Mouse (Mus musculus) MEL (cell line): Measurements from ENCODE around the gene Bpifa2. TPM values are rescaled to one million over a fixed set of nuclear protein-coding genes. Genes with fewer than 3 reads are reported as not detected.

Source experiments
- DNase-seq: peaks from one replicate; pipeline ENCODE4 v3.0.0; 2011; ENCODE audit warnings: low read depth, low spot score
- H3K27ac ChIP-seq: 2 replicates; pipeline ENCODE4 v1.5.1; 2012; ENCODE audit warnings: low read depth, mild to moderate bottlenecking, control low read depth, low read length, moderate library complexity; ENCODE audit not compliant: control insufficient read depth
- H3K27me3 ChIP-seq, 2 experiments: fragments of 150-350 bp in 1 of 2; sonication (generic) in 1 of 2; 2 replicates each; pipeline ENCODE4 v1.6.1; 2012; ENCODE audit warnings: low read length in 2 of 2, mild to moderate bottlenecking in 2 of 2, improper control_type of control experiment in 1 of 2, moderate library complexity in 1 of 2; ENCODE audit not compliant: insufficient read depth in 2 of 2, control insufficient read depth in 1 of 2
- H3K36me3 ChIP-seq, 2 experiments: 2 replicates each; pipeline ENCODE4 v1.6.1; 2012 to 2014; ENCODE audit warnings: low read length in 2 of 2, improper control_type of control experiment in 1 of 2, inconsistent platforms in 1 of 2, mild to moderate bottlenecking in 1 of 2; ENCODE audit not compliant: insufficient read depth in 2 of 2, control insufficient read depth in 1 of 2
- H3K4me1 ChIP-seq, 2 experiments: fragments of 150-350 bp in 1 of 2; sonication (generic) in 1 of 2; 2 replicates each; pipeline ENCODE4 v1.6.1; 2012; ENCODE audit warnings: low read length in 2 of 2, improper control_type of control experiment in 1 of 2, mild to moderate bottlenecking in 1 of 2; ENCODE audit not compliant: insufficient read depth in 2 of 2, control insufficient read depth in 1 of 2
- H3K4me3 ChIP-seq, 2 experiments: fragments of 150-350 bp in 1 of 2; sonication (generic) in 1 of 2; 2 replicates each; pipeline ENCODE4 v1.5.1; 2012; ENCODE audit warnings: low read depth in 2 of 2, low read length in 2 of 2, mild to moderate bottlenecking in 2 of 2, moderate library complexity in 2 of 2, control low read depth in 1 of 2, improper control_type of control experiment in 1 of 2; ENCODE audit not compliant: control insufficient read depth in 1 of 2, insufficient read depth in 1 of 2
- H3K79me2 ChIP-seq: 2 replicates; pipeline ENCODE4 v1.6.1; 2012; ENCODE audit warnings: mild to moderate bottlenecking, low read length, moderate library complexity; ENCODE audit not compliant: control insufficient read depth, poor library complexity, insufficient read depth
- H3K9ac ChIP-seq: 2 replicates; pipeline ENCODE4 v1.6.1; 2012; ENCODE audit warnings: low read depth, mild to moderate bottlenecking, control low read depth, low read length, moderate library complexity; ENCODE audit not compliant: control insufficient read depth, poor library complexity, severe bottlenecking
- H3K9me3 ChIP-seq: fragments of 150-350 bp; sonication (generic); replicated peaks from 2 replicates; pipeline ENCODE4 v1.6.1; 2012; ENCODE audit warnings: mild to moderate bottlenecking, low read length, improper control_type of control experiment, moderate library complexity; ENCODE audit not compliant: insufficient read depth
- CTCF ChIP-seq, 3 experiments: IDR thresholded peaks in 2 of 3; conservative IDR thresholded peaks in 1 of 3; 2 replicates each; pipeline ENCODE4 v1.5.1; 2011 to 2012; ENCODE audit warnings: low read length in 3 of 3, low read depth in 2 of 3, mild to moderate bottlenecking in 2 of 3, improper control_type of control experiment in 1 of 3, inconsistent platforms in 1 of 3, mixed read lengths in 1 of 3, moderate library complexity in 1 of 3; ENCODE audit not compliant: control insufficient read depth in 1 of 3, insufficient read depth in 1 of 3, poor library complexity in 1 of 3, severe bottlenecking in 1 of 3
- ELF1 ChIP-seq: IDR thresholded peaks from 2 replicates; pipeline ENCODE4 v1.6.1; 2014; ENCODE audit warnings: low read depth, mild to moderate bottlenecking, inconsistent platforms, low read length, improper control_type of control experiment, moderate library complexity
- EP300 ChIP-seq, 2 experiments: IDR thresholded peaks; 2 replicates each; pipeline ENCODE4 v1.6.1; 2011; ENCODE audit warnings: improper control_type of control experiment in 2 of 2, low read length in 2 of 2, low read depth in 1 of 2, mild to moderate bottlenecking in 1 of 2
- ETS1 ChIP-seq: IDR thresholded peaks from 2 replicates; pipeline ENCODE4 v1.6.1; 2012; ENCODE audit warnings: low read depth, mild to moderate bottlenecking, inconsistent platforms, low read length, improper control_type of control experiment, moderate library complexity
- GABPA ChIP-seq: IDR thresholded peaks from 2 replicates; pipeline ENCODE4 v1.6.1; 2012; ENCODE audit warnings: low read depth, mild to moderate bottlenecking, inconsistent platforms, low read length, improper control_type of control experiment, moderate library complexity
- MAZ ChIP-seq: IDR thresholded peaks from 2 replicates; pipeline ENCODE4 v1.6.1; 2012; ENCODE audit warnings: low read depth, mild to moderate bottlenecking, inconsistent platforms, low read length, improper control_type of control experiment
- MXI1 ChIP-seq: IDR thresholded peaks from 2 replicates; pipeline ENCODE4 v1.6.1; 2011; ENCODE audit warnings: mild to moderate bottlenecking, low read depth, low read length, improper control_type of control experiment
- RAD21 ChIP-seq: IDR thresholded peaks from 2 replicates; pipeline ENCODE4 v1.6.1; 2011; ENCODE audit warnings: mild to moderate bottlenecking, low read depth, low read length, improper control_type of control experiment
- RCOR1 ChIP-seq: IDR thresholded peaks from 2 replicates; pipeline ENCODE4 v1.6.1; 2012; ENCODE audit warnings: low read depth, mild to moderate bottlenecking, inconsistent platforms, low read length, improper control_type of control experiment
- TBP ChIP-seq: IDR thresholded peaks from 2 replicates; pipeline ENCODE4 v1.8.0; 2011; ENCODE audit warnings: low read depth, low read length, improper control_type of control experiment
- polyA plus RNA-seq, 2 experiments: library from polyadenylated mRNA; stranded (reverse) in 1 of 2; unstranded in 1 of 2; fragments of >175 nt in 1 of 2; fragments of >200 nt in 1 of 2; gene quantifications; 2 replicates each; pipeline versions ENCODE4 v1.2.1 to v1.2.4; 2012; ENCODE audit warnings: low replicate concordance in 2 of 2, low read depth in 1 of 2; ENCODE audit not compliant: insufficient read length in 2 of 2, insufficient read depth in 1 of 2, missing spikeins in 1 of 2
- total RNA-seq: library from RNA; depleted of rRNA; stranded (reverse); fragments of 300-350 nt; gene quantifications from 2 replicates; pipeline ENCODE4 v1.2.3, GENCODE M21; 2012; rRNA removed

The Bpifa2 gene
- total and polyA plus RNA-seq, 3 experiments = not detected

DNA sequence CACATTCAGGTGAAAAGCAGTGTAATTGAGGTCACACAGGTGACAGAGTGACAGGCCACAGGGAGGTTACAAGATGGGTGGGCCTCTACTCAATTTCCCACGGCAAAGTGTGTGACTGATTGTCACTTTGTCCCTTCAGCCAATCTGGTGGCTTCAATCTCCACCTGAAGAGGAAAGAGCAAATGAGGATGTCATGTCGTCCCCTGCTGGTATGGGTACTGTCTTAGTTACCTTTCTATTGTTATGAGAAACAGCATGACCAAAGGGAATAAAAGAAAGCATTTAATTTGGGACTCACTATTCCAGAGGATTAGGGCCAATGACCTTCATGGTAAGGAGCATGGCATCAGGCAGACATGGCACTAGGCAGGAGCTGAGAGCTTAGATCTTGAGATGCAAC is 50.6 kb downstream of the Bpifa2 start:
- no peaks in the 10 kb centered on the region for H3K9me3 ChIP-seq
- TF ChIP-seq TBP (no peak), RAD21 (no peak), CTCF (IDR thresholded peaks at IDR 0.05 in 2 of 3, conservative IDR thresholded peaks at IDR 0.05 in 1 of 3; ENCODE audit: control insufficient read depth in 1 of 3, insufficient read depth in 1 of 3, low read depth in 2 of 3, low read length in 3 of 3, poor library complexity in 1 of 3, severe bottlenecking in 1 of 3) (no peak), MAZ (no peak), ETS1 (no peak), EP300 (IDR thresholded peaks at IDR 0.05; ENCODE audit: low read depth in 1 of 2, low read length in 2 of 2) (no peak), GABPA (no peak), RCOR1 (no peak), ELF1 (no peak), MXI1 (no peak)
- TF ChIP-seq, all 39 proteins: peak for 0
- Histone ChIP-seq H3K27me3 (no peaks in the 10 kb centered on the region), H3K4me1 (no peaks in the 10 kb centered on the region), H3K36me3 (no peaks in the 10 kb centered on the region), H3K9ac (no peak overlapping the region), H3K27ac (no peak overlapping the region), H3K4me3 (no peak overlapping the region), H3K79me2 (no peaks in the 10 kb centered on the region)
- DNase-seq = no peak

Other genes starting within 250 kb of the Bpifa2 start
- 0.04 and 0.13 TPM in 2 replicates for gene Efcab8, start 228.3 kb upstream of the Bpifa2 start, total RNA-seq
- gene Efcab8, start 228.3 kb upstream of the Bpifa2 start, polyA plus RNA-seq = under 1 TPM in 1 of 2 experiments, not detected in 1; 0.19 TPM
- gene Sun5, start 137.2 kb upstream of the Bpifa2 start, total RNA-seq = not detected in 2 replicates
- not detected for gene Sun5, start 137.2 kb upstream of the Bpifa2 start, polyA plus RNA-seq
- not detected in 2 replicates for gene Bpifb2, start 133.2 kb upstream of the Bpifa2 start, total RNA-seq
- not detected for gene Bpifb2, start 133.2 kb upstream of the Bpifa2 start, polyA plus RNA-seq
- not detected in 2 replicates for gene Bpifb6, start 107.9 kb upstream of the Bpifa2 start, total RNA-seq
- not detected for gene Bpifb6, start 107.9 kb upstream of the Bpifa2 start, polyA plus RNA-seq
- not detected in 2 replicates for gene Bpifb3, start 90.0 kb upstream of the Bpifa2 start, total RNA-seq
- not detected for gene Bpifb3, start 90.0 kb upstream of the Bpifa2 start, polyA plus RNA-seq
- gene Bpifb4, start 70.1 kb upstream of the Bpifa2 start, total RNA-seq = not detected in 2 replicates
- gene Bpifb4, start 70.1 kb upstream of the Bpifa2 start, polyA plus RNA-seq = not detected
- not detected in 2 replicates for gene Bpifa6, start 33.3 kb upstream of the Bpifa2 start, total RNA-seq
- not detected for gene Bpifa6, start 33.3 kb upstream of the Bpifa2 start, polyA plus RNA-seq
- gene Bpifa3, start 122.1 kb downstream of the Bpifa2 start, total RNA-seq = not detected in 2 replicates
- not detected for gene Bpifa3, start 122.1 kb downstream of the Bpifa2 start, polyA plus RNA-seq
- gene Bpifa1, start 134.6 kb downstream of the Bpifa2 start, total RNA-seq = not detected in 2 replicates
- not detected for gene Bpifa1, start 134.6 kb downstream of the Bpifa2 start, polyA plus RNA-seq
- gene Bpifa5, start 154.3 kb downstream of the Bpifa2 start, total RNA-seq = not detected in 2 replicates
- not detected for gene Bpifa5, start 154.3 kb downstream of the Bpifa2 start, polyA plus RNA-seq
- gene Bpifb1, start 182.6 kb downstream of the Bpifa2 start, total RNA-seq = not detected in 2 replicates
- not detected for gene Bpifb1, start 182.6 kb downstream of the Bpifa2 start, polyA plus RNA-seq
- not detected in 2 replicates for gene Bpifb5, start 215.5 kb downstream of the Bpifa2 start, total RNA-seq
- gene Bpifb5, start 215.5 kb downstream of the Bpifa2 start, polyA plus RNA-seq = not detected
- not detected in 2 replicates for gene Bpifb9a, start 249.6 kb downstream of the Bpifa2 start, total RNA-seq
- gene Bpifb9a, start 249.6 kb downstream of the Bpifa2 start, polyA plus RNA-seq = not detected